Mouse (Mus musculus): ENCODE data around the gene Gpr161. TPM values are rescaled to one million over a fixed set of nuclear protein-coding genes. Genes with fewer than 3 reads are reported as not detected.

Gpr161 gene
- polyA plus RNA-seq, 1 experiment, result 1.8 TPM

- H3K4me2 ChIP-seq (ENCODE audit: low read depth), result no peak overlapping the region
- H3K79me2 ChIP-seq (ENCODE audit: control insufficient read depth, insufficient read depth), result no peaks in the 10 kb centered on the region
- H3ac ChIP-seq (ENCODE audit: control insufficient read depth, insufficient read length), result no peak overlapping the region
- H3K27me3 ChIP-seq (ENCODE audit: control insufficient read depth, insufficient read depth, insufficient read length), result no peaks in the 10 kb centered on the region
- TF ChIP-seq POLR2AphosphoS2 (IDR thresholded peaks at IDR 0.05; ENCODE audit: insufficient read length, low read depth), result no peak
- TF ChIP-seq MAX (IDR thresholded peaks at IDR 0.05; ENCODE audit: low read depth), result no peak
- TF ChIP-seq USF1 (IDR thresholded peaks at IDR 0.05; ENCODE audit: low read depth), result no peak
- no peak for TF ChIP-seq SRF (IDR thresholded peaks at IDR 0.05; ENCODE audit: control insufficient read depth, insufficient read length, low read depth)
- no peak for TF ChIP-seq MYOD1 (IDR thresholded peaks at IDR 0.05; ENCODE audit: control insufficient read depth in 1 of 3, insufficient read length in 2 of 3, low read depth in 2 of 3)
- TF ChIP-seq MYOG (IDR thresholded peaks at IDR 0.05; ENCODE audit: control insufficient read depth in 1 of 3, insufficient read depth in 1 of 3, insufficient read length in 2 of 3, low read depth in 2 of 3), result no peak
- no peak for TF ChIP-seq CEBPB (IDR thresholded peaks at IDR 0.05; ENCODE audit: insufficient read depth, poor library complexity, severe bottlenecking)
- TF ChIP-seq REST (IDR thresholded peaks at IDR 0.05; ENCODE audit: insufficient read depth, insufficient read length), result no peak
- TF ChIP-seq TCF3 (IDR thresholded peaks at IDR 0.05; ENCODE audit: insufficient read length, low read depth), result no peak
- TF ChIP-seq TCF12 (IDR thresholded peaks at IDR 0.05; ENCODE audit: insufficient read depth, poor library complexity, severe bottlenecking), result no peak
- no peak for TF ChIP-seq POLR2A (IDR thresholded peaks at IDR 0.05; ENCODE audit: insufficient read length, low read depth)
- TF ChIP-seq E2F4 (IDR thresholded peaks at IDR 0.05; ENCODE audit: insufficient read depth), result no peak
- no peak overlapping the region for H3K4me3 ChIP-seq
- H3K36me3 ChIP-seq (ENCODE audit: control insufficient read depth, insufficient read depth), result no peaks in the 10 kb centered on the region
These were observed 6.0 kb downstream of the Gpr161 start for GRCm38 (mm10) chr1:165301567-165301966.

- no peak overlapping the region for H3ac ChIP-seq (ENCODE audit: control insufficient read depth, insufficient read length)
- no peaks in the 10 kb centered on the region for H3K36me3 ChIP-seq (ENCODE audit: control insufficient read depth, insufficient read depth)
- no peak overlapping the region for H3K4me3 ChIP-seq
- TF ChIP-seq USF1 (IDR thresholded peaks at IDR 0.05; ENCODE audit: low read depth), result no peak
- H3K79me2 ChIP-seq (ENCODE audit: control insufficient read depth, insufficient read depth), result no peaks in the 10 kb centered on the region
- no peaks in the 10 kb centered on the region for H3K27me3 ChIP-seq (ENCODE audit: control insufficient read depth, insufficient read depth, insufficient read length)
- H3K4me2 ChIP-seq (ENCODE audit: low read depth), result no peak overlapping the region
These were observed 7.0 kb downstream of the Gpr161 start for GRCm38 (mm10) chr1:165302455-165303208.

GRCm38 (mm10) chr1:165303209-165303608 lies 7.6 kb downstream of the Gpr161 start:
- H3K4me2 ChIP-seq (ENCODE audit: low read depth), result no peak overlapping the region
- H3K4me3 ChIP-seq, result no peak overlapping the region

GRCm38 (mm10) chr1:165304341-165304740 lies 8.8 kb downstream of the Gpr161 start:
- TF ChIP-seq TCF3 (IDR thresholded peaks at IDR 0.05; ENCODE audit: insufficient read length, low read depth) (no peak), E2F4 (IDR thresholded peaks at IDR 0.05; ENCODE audit: insufficient read depth) (no peak), SRF (IDR thresholded peaks at IDR 0.05; ENCODE audit: control insufficient read depth, insufficient read length, low read depth) (no peak), MAX (IDR thresholded peaks at IDR 0.05; ENCODE audit: low read depth) (no peak), MYOD1 (IDR thresholded peaks at IDR 0.05; ENCODE audit: control insufficient read depth in 1 of 3, insufficient read length in 2 of 3, low read depth in 2 of 3) (no peak), POLR2A (IDR thresholded peaks at IDR 0.05; ENCODE audit: insufficient read length, low read depth) (no peak), TCF12 (IDR thresholded peaks at IDR 0.05; ENCODE audit: insufficient read depth, poor library complexity, severe bottlenecking) (no peak)
- Histone ChIP-seq H3K4me2 (ENCODE audit: low read depth) (no peak overlapping the region), H3ac (ENCODE audit: control insufficient read depth, insufficient read length) (no peak overlapping the region), H3K4me3 (no peak overlapping the region), H3K27me3 (ENCODE audit: control insufficient read depth, insufficient read depth, insufficient read length) (no peaks in the 10 kb centered on the region), H3K79me2 (ENCODE audit: control insufficient read depth, insufficient read depth) (no peaks in the 10 kb centered on the region), H3K36me3 (ENCODE audit: control insufficient read depth, insufficient read depth) (no peaks in the 10 kb centered on the region)

More at GRCm38 (mm10) chr1:165303209-165303608, 7.6 kb downstream of the Gpr161 start:
- Histone ChIP-seq H3K27me3 (ENCODE audit: control insufficient read depth, insufficient read depth, insufficient read length) (no peaks in the 10 kb centered on the region), H3K79me2 (ENCODE audit: control insufficient read depth, insufficient read depth) (no peaks in the 10 kb centered on the region), H3ac (ENCODE audit: control insufficient read depth, insufficient read length) (no peak overlapping the region), H3K36me3 (ENCODE audit: control insufficient read depth, insufficient read depth) (no peaks in the 10 kb centered on the region)
- no peak for TF ChIP-seq TCF12 (IDR thresholded peaks at IDR 0.05; ENCODE audit: insufficient read depth, poor library complexity, severe bottlenecking)
- no peak for TF ChIP-seq MYOD1 (IDR thresholded peaks at IDR 0.05; ENCODE audit: control insufficient read depth in 1 of 3, insufficient read length in 2 of 3, low read depth in 2 of 3)
- TF ChIP-seq POLR2AphosphoS2 (IDR thresholded peaks at IDR 0.05; ENCODE audit: insufficient read length, low read depth), result no peak
- TF ChIP-seq E2F4 (IDR thresholded peaks at IDR 0.05; ENCODE audit: insufficient read depth), result no peak
- no peak for TF ChIP-seq CEBPB (IDR thresholded peaks at IDR 0.05; ENCODE audit: insufficient read depth, poor library complexity, severe bottlenecking)
- TF ChIP-seq SRF (IDR thresholded peaks at IDR 0.05; ENCODE audit: control insufficient read depth, insufficient read length, low read depth), result no peak
- TF ChIP-seq POLR2A (IDR thresholded peaks at IDR 0.05; ENCODE audit: insufficient read length, low read depth), result no peak
- TF ChIP-seq USF1 (IDR thresholded peaks at IDR 0.05; ENCODE audit: low read depth), result no peak
- no peak for TF ChIP-seq REST (IDR thresholded peaks at IDR 0.05; ENCODE audit: insufficient read depth, insufficient read length)
- TF ChIP-seq MAX (IDR thresholded peaks at IDR 0.05; ENCODE audit: low read depth), result no peak
- no peak for TF ChIP-seq TCF3 (IDR thresholded peaks at IDR 0.05; ENCODE audit: insufficient read length, low read depth)
- no peak for TF ChIP-seq MYOG (IDR thresholded peaks at IDR 0.05; ENCODE audit: control insufficient read depth in 1 of 3, insufficient read depth in 1 of 3, insufficient read length in 2 of 3, low read depth in 2 of 3)

- Histone ChIP-seq H3ac (ENCODE audit: control insufficient read depth, insufficient read length) (no peak overlapping the region), H3K36me3 (ENCODE audit: control insufficient read depth, insufficient read depth) (no peaks in the 10 kb centered on the region), H3K4me3 (no peak overlapping the region), H3K79me2 (ENCODE audit: control insufficient read depth, insufficient read depth) (no peaks in the 10 kb centered on the region), H3K27me3 (ENCODE audit: control insufficient read depth, insufficient read depth, insufficient read length) (no peaks in the 10 kb centered on the region), H3K4me2 (ENCODE audit: low read depth) (no peak overlapping the region)
- no peak for TF ChIP-seq POLR2A (IDR thresholded peaks at IDR 0.05; ENCODE audit: insufficient read length, low read depth)
- no peak for TF ChIP-seq USF1 (IDR thresholded peaks at IDR 0.05; ENCODE audit: low read depth)
- no peak for TF ChIP-seq CEBPB (IDR thresholded peaks at IDR 0.05; ENCODE audit: insufficient read depth, poor library complexity, severe bottlenecking)
- TF ChIP-seq MAX (IDR thresholded peaks at IDR 0.05; ENCODE audit: low read depth), result no peak
- no peak for TF ChIP-seq SRF (IDR thresholded peaks at IDR 0.05; ENCODE audit: control insufficient read depth, insufficient read length, low read depth)
- TF ChIP-seq MYOD1 (IDR thresholded peaks at IDR 0.05; ENCODE audit: control insufficient read depth in 1 of 3, insufficient read length in 2 of 3, low read depth in 2 of 3), result no peak
- TF ChIP-seq TCF3 (IDR thresholded peaks at IDR 0.05; ENCODE audit: insufficient read length, low read depth), result no peak
- TF ChIP-seq MYOG (IDR thresholded peaks at IDR 0.05; ENCODE audit: control insufficient read depth in 1 of 3, insufficient read depth in 1 of 3, insufficient read length in 2 of 3, low read depth in 2 of 3), result no peak
- TF ChIP-seq E2F4 (IDR thresholded peaks at IDR 0.05; ENCODE audit: insufficient read depth), result no peak
- TF ChIP-seq TCF12 (IDR thresholded peaks at IDR 0.05; ENCODE audit: insufficient read depth, poor library complexity, severe bottlenecking), result no peak
- TF ChIP-seq REST (IDR thresholded peaks at IDR 0.05; ENCODE audit: insufficient read depth, insufficient read length), result no peak
- TF ChIP-seq POLR2AphosphoS2 (IDR thresholded peaks at IDR 0.05; ENCODE audit: insufficient read length, low read depth), result no peak
These were observed 12.6 kb downstream of the Gpr161 start for GRCm38 (mm10) chr1:165308180-165308579.
